Mouse (Mus musculus) heart, embryonic 14.5 days (tissue): Measurements from ENCODE around the gene Mrrf. TPM values are rescaled to one million over a fixed set of nuclear protein-coding genes. Genes with fewer than 3 reads are reported as not detected.
A peak's percentile ranks its signal among the peaks of the same experiment; 100 is the strongest.
"Not testable (repeated sequence)": the region's sequence is repeated elsewhere in the genome, so short reads cannot be mapped to it uniquely, and the experiment has no call there.

Source experiments
- ATAC-seq: fragments of 200-750 bp; cut with Nextera tagmentation; 2 replicates; pipeline ENCODE4 v1.8.0; 2017; ENCODE audit warnings: low read depth, moderate TSS enrichment; ENCODE audit not compliant: insufficient number of reproducible peaks, insufficient read depth, low FRiP score
- H3K27ac ChIP-seq, 2 experiments: fragments of 200-500 bp in 1 of 2; fragments of 300-500 bp in 1 of 2; sonication (generic) in 1 of 2; replicated peaks in 1 of 2; 2 replicates each; pipeline ENCODE4 v1.5.1; 2012 to 2014; ENCODE audit warnings: low read depth in 2 of 2, low read length in 2 of 2, control low read depth in 1 of 2, mild to moderate bottlenecking in 1 of 2, mixed read lengths in 1 of 2; ENCODE audit not compliant: control insufficient read depth in 1 of 2, insufficient read depth in 1 of 2
- H3K27me3 ChIP-seq: fragments of 300-500 bp; sonication (generic); 2 replicates; pipeline ENCODE4 v1.6.1; 2014; ENCODE audit warnings: mild to moderate bottlenecking, low read length, control low read depth; ENCODE audit not compliant: control insufficient read depth, insufficient read depth
- H3K36me3 ChIP-seq: fragments of 300-500 bp; sonication (generic); 2 replicates; pipeline ENCODE4 v1.6.1; 2014; ENCODE audit warnings: mild to moderate bottlenecking, control low read depth, low read length, mixed read lengths; ENCODE audit not compliant: control insufficient read depth, insufficient read depth
- H3K4me1 ChIP-seq, 2 experiments: fragments of 200-500 bp in 1 of 2; fragments of 300-500 bp in 1 of 2; sonication (generic) in 1 of 2; 2 replicates each; pipeline ENCODE4 v1.6.1; 2012 to 2014; ENCODE audit warnings: low read length in 2 of 2, control low read depth in 1 of 2, mixed read lengths in 1 of 2; ENCODE audit not compliant: control insufficient read depth in 2 of 2, insufficient read depth in 2 of 2
- H3K4me2 ChIP-seq: fragments of 300-500 bp; sonication (generic); 2 replicates; pipeline ENCODE4 v1.6.1; 2014; ENCODE audit warnings: mild to moderate bottlenecking, low read length
- H3K4me3 ChIP-seq, 2 experiments: fragments of 200-500 bp in 1 of 2; fragments of 300-500 bp in 1 of 2; sonication (generic) in 1 of 2; 2 replicates each; pipeline ENCODE4 v1.5.1; 2012 to 2014; ENCODE audit warnings: low read length in 2 of 2, mild to moderate bottlenecking in 2 of 2, control low read depth in 1 of 2, low read depth in 1 of 2, moderate library complexity in 1 of 2; ENCODE audit not compliant: control insufficient read depth in 1 of 2, insufficient read depth in 1 of 2
- H3K9ac ChIP-seq: fragments of 300-500 bp; sonication (generic); 2 replicates; pipeline ENCODE4 v1.6.1; 2014; ENCODE audit warnings: mild to moderate bottlenecking, low read length
- H3K9me3 ChIP-seq: fragments of 300-500 bp; sonication (generic); 2 replicates; pipeline ENCODE4 v1.6.1; 2016; ENCODE audit warnings: low read length, control low read depth; ENCODE audit not compliant: control insufficient read depth
- WGBS: fragments of 180-500 bp; shearing (Covaris S2); extraction: QIAGEN DNeasy Blood & Tissue Kit; methylation state at CpG from one replicate; pipeline ENCODE4 v1.1.7; 2014; 5-methylcytosine and 5-hydroxymethylcytosine counted together
- polyA plus RNA-seq: library from polyadenylated mRNA; unstranded; fragments of >200 nt; fragmentation: Nextera tagmentation; extraction: Ambion mirVana; gene quantifications from 2 replicates; pipeline ENCODE4 v1.2.1, GENCODE M21; 2014

Gene Mrrf
- polyA plus RNA-seq, 1 experiment from 2014 or later = 45.1 TPM

- Histone ChIP-seq H3K36me3 (peaks cover 27% of the 10 kb centered on the region), H3K9ac (peak overlapping the region; percentile 36; the same call in 1 of the 2 replicates), H3K27me3 (no peaks in the 10 kb centered on the region), H3K4me3 (no peak overlapping the region), H3K4me1 (peaks cover 4 to 35% of the 10 kb centered on the region in 2 experiments; a peak in 3 of 4 replicates), H3K9me3 (no peaks in the 10 kb centered on the region), H3K27ac (peak overlapping the region; percentile 59 to 85; a peak in 3 of 4 replicates), H3K4me2 (peak overlapping the region; percentile 34; the same call in 1 of the 2 replicates)
- ATAC-seq = no peak
- WGBS = 17% methylated on average over 2 of the region's 2 CpGs
Measured at GRCm38 (mm10) chr2:36139096-36139495, 2.9 kb downstream of the Mrrf start.

- no peak for ATAC-seq
- Histone ChIP-seq H3K9me3 (no peaks in the 10 kb centered on the region), H3K4me3 (no peak overlapping the region), H3K9ac (peak overlapping the region; percentile 50), H3K27ac (peak overlapping the region; percentile 73 to 88), H3K27me3 (no peaks in the 10 kb centered on the region), H3K36me3 (peaks cover 11% of the 10 kb centered on the region), H3K4me1 (peaks cover 6 to 16% of the 10 kb centered on the region in 2 experiments), H3K4me2 (peak overlapping the region; percentile 33)
- 32% methylated on average over 7 of the region's 7 CpGs for WGBS
Measured at GRCm38 (mm10) chr2:36148876-36149365, 12.7 kb downstream of the Mrrf start.

GRCm38 (mm10) chr2:36152401-36152800 lies 16.2 kb downstream of the Mrrf start:
- H3K27ac ChIP-seq, H3K9me3 ChIP-seq, H3K4me3 ChIP-seq, H3K4me2 ChIP-seq, H3K27me3 ChIP-seq, ATAC-seq, H3K9ac ChIP-seq: not testable (repeated sequence)
- Histone ChIP-seq H3K4me1 (peaks cover 6 to 16% of the 10 kb centered on the region in 2 experiments), H3K36me3 (peaks cover 34% of the 10 kb centered on the region)
- 97% methylated on average over 4 of the region's 4 CpGs for WGBS

GRCm38 (mm10) chr2:36157461-36157860 lies 21.3 kb downstream of the Mrrf start:
- Histone ChIP-seq H3K4me3 (no peak overlapping the region), H3K27ac (no peak overlapping the region), H3K4me2 (no peak overlapping the region), H3K4me1 (no peaks in the 10 kb centered on the region), H3K9ac (no peak overlapping the region), H3K36me3 (peaks cover 58% of the 10 kb centered on the region), H3K27me3 (no peaks in the 10 kb centered on the region), H3K9me3 (no peaks in the 10 kb centered on the region)
- 95% methylated on average over 1 of the region's 1 CpGs for WGBS
- no peak for ATAC-seq

GRCm38 (mm10) chr2:36159336-36159735 lies 23.1 kb downstream of the Mrrf start:
- Histone ChIP-seq H3K36me3 (peaks cover 49% of the 10 kb centered on the region), H3K9ac (no peak overlapping the region), H3K4me3 (no peak overlapping the region), H3K4me1 (no peaks in the 10 kb centered on the region), H3K4me2 (no peak overlapping the region), H3K9me3 (no peaks in the 10 kb centered on the region), H3K27ac (no peak overlapping the region), H3K27me3 (no peaks in the 10 kb centered on the region)
- WGBS = 86% methylated on average over 4 of the region's 4 CpGs
- ATAC-seq = no peak

GRCm38 (mm10) chr2:36167990-36168618 lies 31.9 kb downstream of the Mrrf start:
- no peak overlapping the region for H3K4me3 ChIP-seq
- no peaks in the 10 kb centered on the region for H3K9me3 ChIP-seq
- H3K9ac ChIP-seq = no peak overlapping the region
- no peak for ATAC-seq
- no peak overlapping the region for H3K4me2 ChIP-seq
- no peaks in the 10 kb centered on the region for H3K27me3 ChIP-seq
- H3K36me3 ChIP-seq = peaks cover under 1% of the 10 kb centered on the region; the same call in 1 of the 2 replicates
- peaks cover 6 to 12% of the 10 kb centered on the region in 2 experiments; a peak in 3 of 4 replicates for H3K4me1 ChIP-seq
- 67% methylated on average over 1 of the region's 1 CpGs for WGBS
- no peak overlapping the region for H3K27ac ChIP-seq

- ATAC-seq = no peak
Measured at GRCm38 (mm10) chr2:36169176-36169575, 33.0 kb downstream of the Mrrf start.

More at GRCm38 (mm10) chr2:36169176-36169575, 33.0 kb downstream of the Mrrf start:
- no peaks in the 10 kb centered on the region for H3K9me3 ChIP-seq
- no peak overlapping the region for H3K4me3 ChIP-seq
- H3K27ac ChIP-seq = no peak overlapping the region
- no peak overlapping the region for H3K4me2 ChIP-seq
- H3K27me3 ChIP-seq = no peaks in the 10 kb centered on the region
- H3K36me3 ChIP-seq = peaks cover 8% of the 10 kb centered on the region
- WGBS = 56% methylated on average over 4 of the region's 4 CpGs
- no peak overlapping the region for H3K9ac ChIP-seq
- H3K4me1 ChIP-seq = peaks cover 6 to 12% of the 10 kb centered on the region in 2 experiments; a peak in 3 of 4 replicates
